8 mouse cellular contexts compared by ENCODE assay signal in the genomic region with DNA sequence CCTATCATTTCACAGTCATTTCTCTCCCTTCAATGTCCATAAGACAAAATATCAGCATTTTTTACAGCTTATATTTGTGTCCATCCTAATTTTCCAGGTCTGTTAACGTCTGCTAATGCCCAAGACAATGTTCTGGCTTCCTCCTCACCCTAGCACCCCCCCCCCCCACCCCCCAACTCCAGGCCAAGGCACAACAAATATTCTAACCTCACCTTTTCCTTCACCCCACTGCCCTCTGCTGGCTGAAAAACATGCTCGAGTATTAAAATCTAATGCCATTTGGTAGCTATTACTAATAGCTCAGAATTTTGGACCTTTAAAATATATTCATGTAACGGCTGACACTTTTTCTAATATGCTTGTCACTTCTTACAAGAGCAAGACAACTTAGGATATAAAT. TPM values are rescaled to one million over a fixed set of nuclear protein-coding genes. Genes with fewer than 3 reads are reported as not detected.
DNase-seq lines count a peak whose midpoint lies in the region; ATAC-seq lines count a peak whose summit lies in the region.

No protein-coding gene starts in this region.

- no peak overlapping the region for H3K4me3 ChIP-seq in hindbrain, embryonic 10.5 days
- H3K4me3 ChIP-seq in hindbrain, embryonic 16.5 days (ENCODE audit: low read length) = no peak overlapping the region

- no peaks in the 10 kb centered on the region for H3K4me1 ChIP-seq in hindbrain, embryonic 10.5 days (replicated peaks)
- H3K4me1 ChIP-seq in hindbrain, embryonic 16.5 days (ENCODE audit: control insufficient read depth, insufficient read depth, low read depth, low read length) = no peaks in the 10 kb centered on the region

- no peaks in the 10 kb centered on the region for H3K27me3 ChIP-seq in hindbrain, embryonic 10.5 days (ENCODE audit: insufficient read depth, poor library complexity, severe bottlenecking)
- no peaks in the 10 kb centered on the region for H3K27me3 ChIP-seq in hindbrain, embryonic 16.5 days (replicated peaks; ENCODE audit: control insufficient read depth, insufficient read depth, low read length)

- no peaks in the 10 kb centered on the region for H3K36me3 ChIP-seq in hindbrain, embryonic 10.5 days
- no peaks in the 10 kb centered on the region for H3K36me3 ChIP-seq in hindbrain, embryonic 16.5 days (ENCODE audit: control insufficient read depth, insufficient read depth, low read length)

- peak; percentile 42 for DNase-seq in hindbrain, embryonic 10.5 days (ENCODE audit: low spot score)
- peak; percentile 59 for DNase-seq in urinary bladder, postnatal 25 days (ENCODE audit: low spot score)
- DNase-seq in urinary bladder, adult 2 months (ENCODE audit: low spot score) = no peak
- peak; percentile 66 to 85 for DNase-seq in cerebellum, postnatal 25 days
- DNase-seq in kidney, postnatal 10 days = peak; percentile 74
- peak; percentile 9 for DNase-seq in retina, adult 2 months (ENCODE audit: low read depth, low spot score)
- DNase-seq in ovary, postnatal 36 days (ENCODE audit: low spot score) = no peak

- H3K9me3 ChIP-seq in hindbrain, embryonic 10.5 days = no peaks in the 10 kb centered on the region
- H3K9me3 ChIP-seq in hindbrain, embryonic 16.5 days (ENCODE audit: control insufficient read depth, low read length) = no peaks in the 10 kb centered on the region

- WGBS in hindbrain, embryonic 10.5 days = 13% methylated on average over 3 of the region's 3 CpGs
- 19% methylated on average over 3 of the region's 3 CpGs for WGBS in hindbrain, embryonic 16.5 days

- H3K4me2 ChIP-seq in hindbrain, embryonic 16.5 days (ENCODE audit: low read length) = no peak overlapping the region

- no peak overlapping the region for H3K27ac ChIP-seq in hindbrain, embryonic 10.5 days
- no peak overlapping the region for H3K27ac ChIP-seq in hindbrain, embryonic 16.5 days (ENCODE audit: low read depth, low read length)

- H3K9ac ChIP-seq in hindbrain, embryonic 16.5 days (ENCODE audit: low read depth, low read length) = no peak overlapping the region

- ATAC-seq in hindbrain, embryonic 16.5 days = no peak

RNA-seq across cellular contexts. Expression of a gene that starts 27.4 kb away (rescaled TPM):
- polyA plus RNA-seq in hindbrain, embryonic 10.5 days (2016; fragmentation: Nextera tagmentation; extraction: Ambion mirVana) = 0.30 and 0.77 TPM in 2 replicates
- polyA plus RNA-seq in hindbrain, embryonic 16.5 days (2015; fragmentation: Nextera tagmentation; extraction: Ambion mirVana) = 0.93 and 1.4 TPM in 2 replicates
- 3.0 and 3.4 TPM in 2 replicates for polyA plus RNA-seq in urinary bladder, adult 2 months (2012; rRNA removed)

RNA-seq across cellular contexts. Expression of a gene that starts 28.8 kb away (rescaled TPM):
- polyA plus RNA-seq in hindbrain, embryonic 10.5 days (2016; fragmentation: Nextera tagmentation; extraction: Ambion mirVana) = 1.6 and 3.6 TPM in 2 replicates
- polyA plus RNA-seq in hindbrain, embryonic 16.5 days (2015; fragmentation: Nextera tagmentation; extraction: Ambion mirVana) = 7.3 and 7.5 TPM in 2 replicates
- polyA plus RNA-seq in urinary bladder, adult 2 months (2012; rRNA removed) = 18.1 and 18.5 TPM in 2 replicates

RNA-seq across cellular contexts. Expression of a gene that starts 44.1 kb away (rescaled TPM):
- 15.5 and 22.1 TPM in 2 replicates for polyA plus RNA-seq in hindbrain, embryonic 10.5 days (2016; fragmentation: Nextera tagmentation; extraction: Ambion mirVana)
- polyA plus RNA-seq in hindbrain, embryonic 16.5 days (2015; fragmentation: Nextera tagmentation; extraction: Ambion mirVana) = 24.9 and 26.8 TPM in 2 replicates
- 12.8 and 14.0 TPM in 2 replicates for polyA plus RNA-seq in urinary bladder, adult 2 months (2012; rRNA removed)

RNA-seq across cellular contexts. Expression of a gene that starts 44.2 kb away (rescaled TPM):
- 114 and 140 TPM in 2 replicates for polyA plus RNA-seq in hindbrain, embryonic 10.5 days (2016; fragmentation: Nextera tagmentation; extraction: Ambion mirVana)
- polyA plus RNA-seq in hindbrain, embryonic 16.5 days (2015; fragmentation: Nextera tagmentation; extraction: Ambion mirVana) = 87.7 and 94.6 TPM in 2 replicates
- polyA plus RNA-seq in urinary bladder, adult 2 months (2012; rRNA removed) = 36.3 and 40.9 TPM in 2 replicates

Comparison
In these comparisons a context has a peak if more than half of its experiments do, and no peak if none do; other contexts are left out.
1. DNase-seq: peak in hindbrain, embryonic 10.5 days (single experiment), urinary bladder, postnatal 25 days (single experiment), cerebellum, postnatal 25 days (2 of 2), kidney, postnatal 10 days (single experiment) and retina, adult 2 months (single experiment); none in urinary bladder, adult 2 months (single experiment) and ovary, postnatal 36 days (single experiment).